Mouse (Mus musculus): Measurements from ENCODE around the gene Apba2. TPM values are rescaled to one million over a fixed set of nuclear protein-coding genes. Genes with fewer than 3 reads are reported as not detected.

The Apba2 gene
- polyA plus RNA-seq, 1 experiment from 2014 or later = not detected

GRCm38 (mm10) chr7:64769768-64770167, 268.3 kb downstream of the Apba2 start:
- no peak for TF ChIP-seq CTCF (IDR thresholded peaks at IDR 0.05)
- POLR2A ChIA-PET = interaction anchor here (0.7 kb wide), 1 partner anchor 16 kb away, joined by 3 read pairs; no protein-coding TSS in a partner anchor
- CTCF ChIA-PET = interaction anchor here (1.5 kb wide), 1 partner anchor 45 kb away, joined by 3 read pairs; no protein-coding TSS in a partner anchor
- ATAC-seq (no peak), DNase-seq (ENCODE audit: low read depth, low spot score) (no peak)
- in situ Hi-C loops (cut with MboI; ENCODE audit: low pct_unique_long_range_greater_than_20kb) = no loop called here
- peaks cover 7% of the 10 kb centered on the region for H3K27me3 ChIP-seq

- in situ Hi-C loops (cut with MboI; ENCODE audit: low pct_unique_long_range_greater_than_20kb) = no loop called here
- CTCF ChIA-PET = no interaction called here
- no peak for TF ChIP-seq CTCF (IDR thresholded peaks at IDR 0.05)
- POLR2A ChIA-PET = interaction anchor here (1.3 kb wide), 1 partner anchor 18 kb away, joined by 5 read pairs; no protein-coding TSS in a partner anchor
- H3K27me3 ChIP-seq = peaks cover under 1% of the 10 kb centered on the region
- DNase-seq (ENCODE audit: low read depth, low spot score) (no peak), ATAC-seq (no peak)
Measured at GRCm38 (mm10) chr7:64770779-64771390, 269.4 kb downstream of the Apba2 start.

GRCm38 (mm10) chr7:64773465-64773864, 272.0 kb downstream of the Apba2 start:
- in situ Hi-C loops (cut with MboI; ENCODE audit: low pct_unique_long_range_greater_than_20kb) = no loop called here
- ChIA-PET CTCF (interaction anchor here (2.2 kb wide), 1 partner anchor 11 kb away, joined by 5 read pairs; no protein-coding TSS in a partner anchor), POLR2A (no interaction called here)
- no peak for TF ChIP-seq CTCF (IDR thresholded peaks at IDR 0.05)
- H3K27me3 ChIP-seq = no peaks in the 10 kb centered on the region
- DNase-seq (ENCODE audit: low read depth, low spot score) (no peak), ATAC-seq (no peak)

DNA sequence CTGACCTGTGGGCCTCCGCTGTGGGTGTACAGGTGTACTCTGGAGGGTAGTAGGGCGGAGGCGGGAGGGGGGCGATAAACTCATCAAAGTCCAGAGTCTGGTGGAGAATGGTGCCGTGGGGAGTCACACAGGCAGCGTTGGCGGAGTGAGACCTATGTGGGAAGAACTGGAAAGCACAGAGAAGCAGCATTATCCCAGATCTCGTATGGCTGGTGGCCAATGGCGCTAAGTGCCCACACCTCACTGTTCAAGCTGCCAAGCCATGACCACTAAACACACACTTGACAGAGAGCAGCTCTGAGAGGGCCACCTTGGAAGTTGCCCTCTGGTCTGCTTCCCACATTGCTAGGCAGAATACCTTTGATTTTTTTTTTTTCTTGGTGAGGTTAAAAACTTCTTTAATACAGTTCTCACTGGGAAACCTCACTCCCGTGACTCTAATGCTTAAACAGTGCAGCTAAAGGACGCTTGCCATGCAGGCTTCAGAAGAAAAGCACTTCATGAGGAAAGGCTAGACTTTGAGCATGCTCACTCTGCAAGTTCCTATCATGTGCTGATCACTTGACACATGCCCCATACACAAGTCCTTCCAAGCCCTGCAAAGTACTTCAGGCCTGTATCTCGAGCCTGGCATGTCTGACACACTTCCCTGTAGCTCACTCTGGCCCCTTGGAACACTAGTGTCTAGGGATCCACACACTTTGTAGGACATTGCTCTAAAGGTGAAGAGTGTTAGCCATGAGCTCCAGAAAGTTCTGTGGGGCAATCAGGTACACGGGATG, 275.4 kb downstream of the Apba2 start:
- no peaks in the 10 kb centered on the region for H3K27me3 ChIP-seq
- in situ Hi-C loops (cut with MboI; ENCODE audit: low pct_unique_long_range_greater_than_20kb) = no loop called here
- DNase-seq (ENCODE audit: low read depth, low spot score) = no peak
- ChIA-PET CTCF (no interaction called here), POLR2A (no interaction called here)
- TF ChIP-seq CTCF (IDR thresholded peaks at IDR 0.05) = no peak
- ATAC-seq = no peak

DNA sequence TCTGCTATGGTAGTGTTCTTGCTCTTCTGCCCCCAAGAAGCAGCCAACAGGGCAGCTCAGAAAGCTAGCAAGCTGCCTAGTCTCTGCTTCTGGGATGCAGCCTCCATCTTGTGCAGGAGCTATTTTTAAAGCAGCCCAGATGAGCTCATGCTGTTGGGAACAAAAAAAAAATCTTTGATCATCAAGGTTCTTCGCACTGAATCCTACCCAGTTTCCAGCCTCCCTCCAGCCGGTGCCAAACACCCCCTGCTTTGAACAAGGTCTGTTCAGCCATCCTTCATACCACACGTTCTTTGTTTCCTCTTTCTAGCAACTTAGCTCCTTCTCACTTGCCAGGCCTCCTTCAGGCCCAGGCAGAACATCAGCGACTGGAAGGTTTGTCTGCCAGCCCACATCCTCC, 278.0 kb downstream of the Apba2 start:
- ChIA-PET POLR2A (no interaction called here), CTCF (interaction anchor here (1.0 to 2.0 kb wide), 3 partner anchors 12 to 93 kb away, joined by 3 to 5 read pairs (median 5); partner anchors contain the start of gene Nsmce3)
- in situ Hi-C loops (cut with MboI; ENCODE audit: low pct_unique_long_range_greater_than_20kb) = no loop called here
- no peak for TF ChIP-seq CTCF (IDR thresholded peaks at IDR 0.05)
- peak; percentile 37 for ATAC-seq
- H3K27me3 ChIP-seq = no peaks in the 10 kb centered on the region
- peak; percentile 68 for DNase-seq (ENCODE audit: low read depth, low spot score)

DNA sequence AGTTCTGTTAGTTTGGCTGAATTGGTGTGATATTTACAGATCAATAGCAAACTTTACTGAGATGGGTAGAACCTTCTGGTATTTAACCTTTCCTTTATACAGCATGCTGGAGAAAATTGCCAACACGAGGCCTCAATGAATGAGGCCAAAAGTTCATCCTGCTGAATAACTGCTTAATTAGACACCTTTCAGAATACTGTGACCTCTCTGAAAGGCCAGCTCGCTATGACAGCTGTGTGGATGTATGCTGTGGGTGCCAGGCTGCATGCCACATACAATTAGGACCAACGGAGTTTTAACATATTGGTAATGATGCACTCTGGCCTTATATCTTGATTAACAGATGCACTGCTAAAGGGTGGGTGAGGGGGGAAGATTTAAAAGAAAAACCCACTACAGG, 283.5 kb downstream of the Apba2 start:
- POLR2A ChIA-PET = no interaction called here
- in situ Hi-C loops (cut with MboI; ENCODE audit: low pct_unique_long_range_greater_than_20kb) = no loop called here
- ATAC-seq = no peak

GRCm38 (mm10) chr7:64791145-64791544, 289.6 kb downstream of the Apba2 start:
- ChIA-PET CTCF (interaction anchor here (1.1 to 1.6 kb wide), 2 partner anchors 9 to 11 kb away, joined by 3 to 5 read pairs; no protein-coding TSS in a partner anchor), POLR2A (no interaction called here)
- no peak for TF ChIP-seq CTCF (IDR thresholded peaks at IDR 0.05)
- in situ Hi-C loops (cut with MboI; ENCODE audit: low pct_unique_long_range_greater_than_20kb) = no loop called here
- no peaks in the 10 kb centered on the region for H3K27me3 ChIP-seq
- DNase-seq (ENCODE audit: low read depth, low spot score) (no peak), ATAC-seq (no peak)

More for the DNA sequence above, 283.5 kb downstream of the Apba2 start:
- CTCF ChIA-PET = no interaction called here
- no peak for TF ChIP-seq CTCF (IDR thresholded peaks at IDR 0.05)
- DNase-seq (ENCODE audit: low read depth, low spot score) = no peak
- no peaks in the 10 kb centered on the region for H3K27me3 ChIP-seq

- no peaks in the 10 kb centered on the region for H3K27me3 ChIP-seq
- POLR2A ChIA-PET = no interaction called here
- CTCF ChIA-PET = interaction anchor here (1.1 to 1.6 kb wide), 2 partner anchors 8 to 12 kb away, joined by 3 to 5 read pairs; no protein-coding TSS in a partner anchor
- DNase-seq (ENCODE audit: low read depth, low spot score) (no peak), ATAC-seq (peak; percentile 31)
- in situ Hi-C loops (cut with MboI; ENCODE audit: low pct_unique_long_range_greater_than_20kb) = no loop called here
- TF ChIP-seq CTCF (IDR thresholded peaks at IDR 0.05) = no peak
Measured at GRCm38 (mm10) chr7:64792031-64792430, 290.5 kb downstream of the Apba2 start.

GRCm38 (mm10) chr7:64795554-64795953, 294.0 kb downstream of the Apba2 start:
- in situ Hi-C loops (cut with MboI; ENCODE audit: low pct_unique_long_range_greater_than_20kb) = no loop called here
- ChIA-PET POLR2A (no interaction called here), CTCF (interaction anchor here (0.6 kb wide), 1 partner anchor 408 kb away, joined by 3 read pairs; no protein-coding TSS in a partner anchor)
- ATAC-seq (peak; percentile 78), DNase-seq (ENCODE audit: low read depth, low spot score) (no peak)
- H3K27me3 ChIP-seq = no peaks in the 10 kb centered on the region
- no peak for TF ChIP-seq CTCF (IDR thresholded peaks at IDR 0.05)

Other genes with a start within 250 kb of the Apba2 start
- gene Mtmr10, start 214.1 kb upstream of the Apba2 start, polyA plus RNA-seq (2021) = 26.7 TPM
- 5.2 TPM for gene Fan1, start 127.6 kb upstream of the Apba2 start, polyA plus RNA-seq (2021)
- 37.3 TPM for gene Mphosph10, start 109.4 kb upstream of the Apba2 start, polyA plus RNA-seq (2021)
- 65.9 TPM for gene Mcee, start 109.1 kb upstream of the Apba2 start, polyA plus RNA-seq (2021)

Data from Patski (cell line).